In genomic region chr9:121366135-121366863, GRCm38 (mm10) we compare ENCODE assay signal across 10 mouse cellular contexts.
DNase-seq lines count a peak whose midpoint lies in the region; ATAC-seq and TF ChIP-seq lines count a peak whose summit lies in the region.
"Had no signal": no experiment of that assay in that cellular context is flagged by ENCODE, and none has a peak within 500 bp of the region (broad histone marks: within the 10 kb centered on the region; RNA-seq: fewer than 3 reads in every experiment).

No protein-coding gene starts in this region.

- no peaks in the 10 kb centered on the region for H3K27me3 ChIP-seq in forebrain, embryonic 12.5 days
- no peaks in the 10 kb centered on the region for H3K27me3 ChIP-seq in liver, embryonic 11.5 days (replicated peaks; ENCODE audit: control insufficient read depth, insufficient read depth, low read length)
- H3K27me3 ChIP-seq: lung, embryonic 15.5 days; Patski had no signal

- peaks cover 49% of the 10 kb centered on the region for H3K4me1 ChIP-seq in forebrain, embryonic 12.5 days
- H3K4me1 ChIP-seq in olfactory bulb, adult 2 months (ENCODE audit: control insufficient read depth, insufficient read depth, low read length), result peaks cover 27% of the 10 kb centered on the region
- peaks cover 10% of the 10 kb centered on the region; the same call in 1 of the 2 replicates for H3K4me1 ChIP-seq in liver, embryonic 11.5 days (replicated peaks; ENCODE audit: control insufficient read depth, insufficient read depth, low read length)

- no peak for TF ChIP-seq POLR2A in olfactory bulb, adult 2 months (IDR thresholded peaks at IDR 0.05; ENCODE audit: insufficient read depth, low read depth, low read length)

- no peaks in the 10 kb centered on the region for H3K9me3 ChIP-seq in forebrain, embryonic 12.5 days
- no peaks in the 10 kb centered on the region for H3K9me3 ChIP-seq in liver, embryonic 11.5 days (ENCODE audit: control insufficient read depth, low read length)
- H3K9me3 ChIP-seq: lung, embryonic 15.5 days had no signal

- no peak overlapping the region for H3K4me3 ChIP-seq in forebrain, embryonic 12.5 days (replicated peaks)
- H3K4me3 ChIP-seq in olfactory bulb, adult 2 months (ENCODE audit: insufficient read depth, low read depth, low read length), result no peak overlapping the region
- H3K4me3 ChIP-seq in liver, embryonic 11.5 days (ENCODE audit: low read depth, low read length), result no peak overlapping the region
- H3K4me3 ChIP-seq: lung, embryonic 15.5 days had no signal

- ATAC-seq in forebrain, embryonic 12.5 days (ENCODE audit: low FRiP score), result no peak
- ATAC-seq in liver, embryonic 11.5 days (replicated peaks; ENCODE audit: low FRiP score), result no peak
- ATAC-seq: Patski had no signal

- H3K4me2 ChIP-seq in forebrain, embryonic 12.5 days, result 0 out of 2 replicates have a peak overlapping the region, but pooled peaks have one; percentile 2
- H3K4me2 ChIP-seq in liver, embryonic 11.5 days, result no peak overlapping the region
- H3K4me2 ChIP-seq: lung, embryonic 15.5 days had no signal

- H3K9ac ChIP-seq in forebrain, embryonic 12.5 days, result peak overlapping the region; percentile 25; the same call in 1 of the 2 replicates
- H3K9ac ChIP-seq in liver, embryonic 11.5 days (ENCODE audit: low read depth, low read length), result no peak overlapping the region
- H3K9ac ChIP-seq: lung, embryonic 15.5 days had no signal

- DNase-seq in layer of hippocampus, adult 11-12 months (ENCODE audit: low spot score), result peak; percentile 78
- no peak for DNase-seq in layer of hippocampus, adult 9-10 months (ENCODE audit: low spot score)
- peak; percentile 85 to 89 for DNase-seq in adrenal gland, postnatal 36 days
- DNase-seq in kidney, postnatal 36 days, result peak; percentile 68 to 77
- no peak for DNase-seq in yolk sac, embryonic 10.5 days (ENCODE audit: low spot score)
- DNase-seq in liver, embryonic 11.5 days (ENCODE audit: low spot score), result no peak

- 59% methylated on average over 18 of the region's 18 CpGs for WGBS in forebrain, embryonic 12.5 days
- WGBS in olfactory bulb, adult 2 months, result 46% methylated on average over 18 of the region's 18 CpGs
- WGBS in liver, embryonic 11.5 days, result 76% methylated on average over 18 of the region's 18 CpGs

- no peak for TF ChIP-seq CTCF in olfactory bulb, adult 2 months (IDR thresholded peaks at IDR 0.05; ENCODE audit: insufficient read depth, low read depth, low read length)

- H3K27ac ChIP-seq in forebrain, embryonic 12.5 days, result peak overlapping the region; percentile 83
- peak overlapping the region; percentile 33 for H3K27ac ChIP-seq in olfactory bulb, adult 2 months (ENCODE audit: insufficient read depth, low read depth, low read length)
- no peak overlapping the region for H3K27ac ChIP-seq in liver, embryonic 11.5 days (ENCODE audit: low read depth, low read length)
- H3K27ac ChIP-seq: lung, embryonic 15.5 days had no signal

- peaks cover 27% of the 10 kb centered on the region for H3K36me3 ChIP-seq in forebrain, embryonic 12.5 days (replicated peaks)
- peaks cover 2% of the 10 kb centered on the region; the same call in 1 of the 2 replicates for H3K36me3 ChIP-seq in liver, embryonic 11.5 days (ENCODE audit: control insufficient read depth, insufficient read depth, low read length)

Comparison
In these comparisons a context has a peak if more than half of its experiments do, and no peak if none do; other contexts are left out.
1. DNase-seq: peak in layer of hippocampus, adult 11-12 months (single experiment), adrenal gland, postnatal 36 days (2 of 2) and kidney, postnatal 36 days (2 of 2); none in layer of hippocampus, adult 9-10 months (single experiment), yolk sac, embryonic 10.5 days (single experiment) and liver, embryonic 11.5 days (single experiment).